Mouse (Mus musculus) embryonic facial prominence, embryonic 12.5 days (tissue): ENCODE data around the gene Ubr4. TPM values are rescaled to one million over a fixed set of nuclear protein-coding genes. Genes with fewer than 3 reads are reported as not detected.

Experiments
- ATAC-seq: fragments of 200-750 bp; cut with Nextera tagmentation; 2 replicates; pipeline ENCODE4 v1.8.0; 2017; ENCODE audit not compliant: insufficient number of reproducible peaks, insufficient read depth, low FRiP score, low TSS enrichment
- H3K27ac ChIP-seq: fragments of 300-500 bp; sonication (generic); 2 replicates; pipeline ENCODE4 v1.5.1; 2016; ENCODE audit warnings: mild to moderate bottlenecking
- H3K27me3 ChIP-seq: fragments of 300-500 bp; sonication (generic); 2 replicates; pipeline ENCODE4 v1.6.1; 2016; ENCODE audit warnings: mild to moderate bottlenecking, moderate library complexity
- H3K36me3 ChIP-seq: fragments of 300-500 bp; sonication (generic); 2 replicates; pipeline ENCODE4 v1.6.1; 2016; ENCODE audit warnings: mild to moderate bottlenecking
- H3K4me1 ChIP-seq: fragments of 300-500 bp; sonication (generic); 2 replicates; pipeline ENCODE4 v1.6.1; 2016
- H3K4me2 ChIP-seq: fragments of 300-500 bp; sonication (generic); replicated peaks from 2 replicates; pipeline ENCODE4 v1.6.1; 2016; ENCODE audit warnings: mild to moderate bottlenecking, moderate library complexity
- H3K4me3 ChIP-seq: fragments of 300-500 bp; sonication (generic); 2 replicates; pipeline ENCODE4 v1.5.1; 2016; ENCODE audit warnings: mild to moderate bottlenecking
- H3K9ac ChIP-seq: fragments of 300-500 bp; sonication (generic); 2 replicates; pipeline ENCODE4 v1.6.1; 2016; ENCODE audit warnings: mild to moderate bottlenecking, moderate library complexity
- H3K9me3 ChIP-seq: fragments of 300-500 bp; sonication (generic); 2 replicates; pipeline ENCODE4 v1.6.1; 2016; ENCODE audit warnings: mild to moderate bottlenecking, moderate library complexity
- WGBS: fragments of 180-500 bp; shearing (Covaris S2); methylation state at CpG from one replicate; pipeline ENCODE4 v1.1.7; 2016; 5-methylcytosine and 5-hydroxymethylcytosine counted together
- polyA plus RNA-seq: library from polyadenylated mRNA; unstranded; fragments of >200 nt; fragmentation: Nextera tagmentation; extraction: Ambion mirVana; gene quantifications from 2 replicates; pipeline ENCODE4 v1.2.1, GENCODE M21; 2016

Ubr4 gene
- polyA plus RNA-seq, 1 experiment from 2014 or later = 70.8 TPM

- H3K4me3 ChIP-seq = no peak overlapping the region
- H3K36me3 ChIP-seq = no peaks in the 10 kb centered on the region
- 80% methylated on average over 6 of the region's 9 CpGs for WGBS
- H3K9ac ChIP-seq = no peak overlapping the region
- no peaks in the 10 kb centered on the region for H3K9me3 ChIP-seq
- no peak overlapping the region for H3K4me2 ChIP-seq
- ATAC-seq = no peak
- peaks cover 17% of the 10 kb centered on the region for H3K27me3 ChIP-seq
- H3K27ac ChIP-seq = no peak overlapping the region
- peaks cover 3% of the 10 kb centered on the region; the same call in 1 of the 2 replicates for H3K4me1 ChIP-seq
Measured at GRCm38 (mm10) chr4:139334631-139335295, 17.6 kb upstream of the Ubr4 start.

- peaks cover 3% of the 10 kb centered on the region; the same call in 1 of the 2 replicates for H3K4me1 ChIP-seq
- no peaks in the 10 kb centered on the region for H3K9me3 ChIP-seq
- H3K27ac ChIP-seq = no peak overlapping the region
- peaks cover 17% of the 10 kb centered on the region for H3K27me3 ChIP-seq
- no peaks in the 10 kb centered on the region for H3K36me3 ChIP-seq
- no peak overlapping the region for H3K4me3 ChIP-seq
- WGBS = 69% methylated on average over 7 of the region's 7 CpGs
- H3K9ac ChIP-seq = no peak overlapping the region
- no peak for ATAC-seq
- no peak overlapping the region for H3K4me2 ChIP-seq
Measured at GRCm38 (mm10) chr4:139335507-139335906, 16.9 kb upstream of the Ubr4 start.

- H3K4me1 ChIP-seq = peaks cover 3% of the 10 kb centered on the region; the same call in 1 of the 2 replicates
- peak overlapping the region; percentile 24; the same call in 1 of the 2 replicates for H3K9ac ChIP-seq
- H3K4me3 ChIP-seq = peak overlapping the region; percentile 19
- H3K4me2 ChIP-seq = peak overlapping the region; percentile 46
- no peak for ATAC-seq
- 24% methylated on average over 24 of the region's 24 CpGs for WGBS
- H3K9me3 ChIP-seq = no peaks in the 10 kb centered on the region
- H3K27me3 ChIP-seq = peaks cover 17% of the 10 kb centered on the region; the same call in 1 of the 2 replicates
- H3K27ac ChIP-seq = no peak overlapping the region
- H3K36me3 ChIP-seq = no peaks in the 10 kb centered on the region
Measured at GRCm38 (mm10) chr4:139336822-139337483, 15.5 kb upstream of the Ubr4 start.

GRCm38 (mm10) chr4:139338145-139338544 is 14.3 kb upstream of the Ubr4 start:
- no peak overlapping the region for H3K27ac ChIP-seq
- no peak overlapping the region for H3K9ac ChIP-seq
- no peak overlapping the region for H3K4me3 ChIP-seq
- 60% methylated on average over 33 of the region's 33 CpGs for WGBS
- no peak for ATAC-seq
- H3K27me3 ChIP-seq = peaks cover 14% of the 10 kb centered on the region; the same call in 1 of the 2 replicates
- peaks cover 3% of the 10 kb centered on the region; the same call in 1 of the 2 replicates for H3K4me1 ChIP-seq
- no peaks in the 10 kb centered on the region for H3K36me3 ChIP-seq
- H3K9me3 ChIP-seq = no peaks in the 10 kb centered on the region
- no peak overlapping the region for H3K4me2 ChIP-seq

- H3K4me3 ChIP-seq = no peak overlapping the region
- 66% methylated on average over 4 of the region's 4 CpGs for WGBS
- H3K4me1 ChIP-seq = peaks cover 3% of the 10 kb centered on the region; the same call in 1 of the 2 replicates
- H3K27ac ChIP-seq = no peak overlapping the region
- no peak overlapping the region for H3K4me2 ChIP-seq
- H3K27me3 ChIP-seq = peaks cover 14% of the 10 kb centered on the region; the same call in 1 of the 2 replicates
- H3K9ac ChIP-seq = no peak overlapping the region
- ATAC-seq = no peak
- H3K9me3 ChIP-seq = no peaks in the 10 kb centered on the region
- H3K36me3 ChIP-seq = peaks cover 9% of the 10 kb centered on the region
Measured at GRCm38 (mm10) chr4:139340835-139341234, 11.6 kb upstream of the Ubr4 start.

GRCm38 (mm10) chr4:139341556-139342233 is 10.7 kb upstream of the Ubr4 start:
- Histone ChIP-seq H3K9ac (no peak overlapping the region), H3K9me3 (no peaks in the 10 kb centered on the region), H3K4me2 (no peak overlapping the region), H3K4me3 (no peak overlapping the region), H3K36me3 (peaks cover 18% of the 10 kb centered on the region), H3K27me3 (peaks cover 11% of the 10 kb centered on the region; the same call in 1 of the 2 replicates), H3K27ac (no peak overlapping the region), H3K4me1 (peaks cover 3% of the 10 kb centered on the region; the same call in 1 of the 2 replicates)
- ATAC-seq = no peak
- WGBS = 83% methylated on average over 7 of the region's 7 CpGs

GRCm38 (mm10) chr4:139343718-139344117 is 8.7 kb upstream of the Ubr4 start:
- no peaks in the 10 kb centered on the region for H3K4me1 ChIP-seq
- no peaks in the 10 kb centered on the region for H3K9me3 ChIP-seq
- no peak overlapping the region for H3K9ac ChIP-seq
- 57% methylated on average over 5 of the region's 5 CpGs for WGBS
- no peak overlapping the region for H3K4me3 ChIP-seq
- H3K27me3 ChIP-seq = no peaks in the 10 kb centered on the region
- peaks cover 38% of the 10 kb centered on the region for H3K36me3 ChIP-seq
- no peak overlapping the region for H3K4me2 ChIP-seq
- ATAC-seq = no peak
- H3K27ac ChIP-seq = no peak overlapping the region

- peaks cover 50% of the 10 kb centered on the region for H3K36me3 ChIP-seq
- H3K4me1 ChIP-seq = peaks cover 2% of the 10 kb centered on the region; the same call in 1 of the 2 replicates
- H3K9ac ChIP-seq = no peak overlapping the region
- WGBS = 78% methylated on average over 23 of the region's 23 CpGs
- no peak overlapping the region for H3K4me2 ChIP-seq
- ATAC-seq = no peak
- H3K4me3 ChIP-seq = no peak overlapping the region
- H3K27me3 ChIP-seq = no peaks in the 10 kb centered on the region
- no peaks in the 10 kb centered on the region for H3K9me3 ChIP-seq
- no peak overlapping the region for H3K27ac ChIP-seq
Measured at GRCm38 (mm10) chr4:139345416-139346019, 6.9 kb upstream of the Ubr4 start.

GRCm38 (mm10) chr4:139352832-139353231 is 423 bp downstream of the Ubr4 start:
- Histone ChIP-seq H3K9me3 (no peaks in the 10 kb centered on the region), H3K4me3 (peak overlapping the region; percentile 87), H3K4me1 (peaks cover 18% of the 10 kb centered on the region), H3K9ac (peak overlapping the region; percentile 84), H3K4me2 (peak overlapping the region; percentile 99), H3K27me3 (no peaks in the 10 kb centered on the region), H3K36me3 (peaks cover 55% of the 10 kb centered on the region), H3K27ac (peak overlapping the region; percentile 94)
- 0% methylated on average over 7 of the region's 7 CpGs for WGBS
- no peak for ATAC-seq

GRCm38 (mm10) chr4:139357211-139357610 is 4.8 kb downstream of the Ubr4 start:
- 95% methylated on average over 3 of the region's 3 CpGs for WGBS
- peaks cover 76% of the 10 kb centered on the region for H3K36me3 ChIP-seq
- no peak for ATAC-seq
- no peak overlapping the region for H3K9ac ChIP-seq
- H3K4me1 ChIP-seq = peaks cover 5% of the 10 kb centered on the region
- no peaks in the 10 kb centered on the region for H3K27me3 ChIP-seq
- H3K9me3 ChIP-seq = no peaks in the 10 kb centered on the region
- H3K4me3 ChIP-seq = no peak overlapping the region
- H3K4me2 ChIP-seq = no peak overlapping the region
- no peak overlapping the region for H3K27ac ChIP-seq

- Histone ChIP-seq H3K27me3 (no peaks in the 10 kb centered on the region), H3K9ac (no peak overlapping the region), H3K4me2 (no peak overlapping the region), H3K4me3 (no peak overlapping the region), H3K4me1 (no peaks in the 10 kb centered on the region), H3K36me3 (peaks cover 97% of the 10 kb centered on the region), H3K27ac (no peak overlapping the region), H3K9me3 (no peaks in the 10 kb centered on the region)
- whole genome bisulfite sequencing = 91% methylated on average over 11 of the region's 11 CpGs
- ATAC-seq = no peak
Measured at GRCm38 (mm10) chr4:139360761-139361548, 8.5 kb downstream of the Ubr4 start.
